Mouse (Mus musculus) MEL (cell line): ENCODE data around the gene Cd8b1. TPM values are rescaled to one million over a fixed set of nuclear protein-coding genes. Genes with fewer than 3 reads are reported as not detected.

Experiments used
- DNase-seq: peaks from one replicate; pipeline ENCODE4 v3.0.0; 2011; ENCODE audit warnings: low read depth, low spot score
- H3K27ac ChIP-seq: 2 replicates; pipeline ENCODE4 v1.5.1; 2012; ENCODE audit warnings: low read depth, mild to moderate bottlenecking, control low read depth, low read length, moderate library complexity; ENCODE audit not compliant: control insufficient read depth
- H3K27me3 ChIP-seq, 2 experiments: fragments of 150-350 bp in 1 of 2; sonication (generic) in 1 of 2; 2 replicates each; pipeline ENCODE4 v1.6.1; 2012; ENCODE audit warnings: low read length in 2 of 2, mild to moderate bottlenecking in 2 of 2, improper control_type of control experiment in 1 of 2, moderate library complexity in 1 of 2; ENCODE audit not compliant: insufficient read depth in 2 of 2, control insufficient read depth in 1 of 2
- H3K36me3 ChIP-seq, 2 experiments: 2 replicates each; pipeline ENCODE4 v1.6.1; 2012 to 2014; ENCODE audit warnings: low read length in 2 of 2, improper control_type of control experiment in 1 of 2, inconsistent platforms in 1 of 2, mild to moderate bottlenecking in 1 of 2; ENCODE audit not compliant: insufficient read depth in 2 of 2, control insufficient read depth in 1 of 2
- H3K4me1 ChIP-seq, 2 experiments: fragments of 150-350 bp in 1 of 2; sonication (generic) in 1 of 2; 2 replicates each; pipeline ENCODE4 v1.6.1; 2012; ENCODE audit warnings: low read length in 2 of 2, improper control_type of control experiment in 1 of 2, mild to moderate bottlenecking in 1 of 2; ENCODE audit not compliant: insufficient read depth in 2 of 2, control insufficient read depth in 1 of 2
- H3K4me3 ChIP-seq, 2 experiments: fragments of 150-350 bp in 1 of 2; sonication (generic) in 1 of 2; 2 replicates each; pipeline ENCODE4 v1.5.1; 2012; ENCODE audit warnings: low read depth in 2 of 2, low read length in 2 of 2, mild to moderate bottlenecking in 2 of 2, moderate library complexity in 2 of 2, control low read depth in 1 of 2, improper control_type of control experiment in 1 of 2; ENCODE audit not compliant: control insufficient read depth in 1 of 2, insufficient read depth in 1 of 2
- H3K79me2 ChIP-seq: 2 replicates; pipeline ENCODE4 v1.6.1; 2012; ENCODE audit warnings: mild to moderate bottlenecking, low read length, moderate library complexity; ENCODE audit not compliant: control insufficient read depth, poor library complexity, insufficient read depth
- H3K9ac ChIP-seq: 2 replicates; pipeline ENCODE4 v1.6.1; 2012; ENCODE audit warnings: low read depth, mild to moderate bottlenecking, control low read depth, low read length, moderate library complexity; ENCODE audit not compliant: control insufficient read depth, poor library complexity, severe bottlenecking
- H3K9me3 ChIP-seq: fragments of 150-350 bp; sonication (generic); replicated peaks from 2 replicates; pipeline ENCODE4 v1.6.1; 2012; ENCODE audit warnings: mild to moderate bottlenecking, low read length, improper control_type of control experiment, moderate library complexity; ENCODE audit not compliant: insufficient read depth
- BHLHE40 ChIP-seq: IDR thresholded peaks from 2 replicates; pipeline ENCODE4 v1.6.1; 2012; ENCODE audit warnings: low read depth, mild to moderate bottlenecking, inconsistent platforms, low read length, improper control_type of control experiment, borderline replicate concordance
- CHD1 ChIP-seq: IDR thresholded peaks from 2 replicates; pipeline ENCODE4 v1.6.1; 2012; ENCODE audit warnings: low read depth, mild to moderate bottlenecking, inconsistent platforms, low read length, improper control_type of control experiment
- CHD2 ChIP-seq: IDR thresholded peaks from 2 replicates; pipeline ENCODE4 v1.6.1; 2011; ENCODE audit warnings: low read length, improper control_type of control experiment
- ELF1 ChIP-seq: IDR thresholded peaks from 2 replicates; pipeline ENCODE4 v1.6.1; 2014; ENCODE audit warnings: low read depth, mild to moderate bottlenecking, inconsistent platforms, low read length, improper control_type of control experiment, moderate library complexity
- ETS1 ChIP-seq: IDR thresholded peaks from 2 replicates; pipeline ENCODE4 v1.6.1; 2012; ENCODE audit warnings: low read depth, mild to moderate bottlenecking, inconsistent platforms, low read length, improper control_type of control experiment, moderate library complexity
- HCFC1 ChIP-seq: IDR thresholded peaks from 2 replicates; pipeline ENCODE4 v1.6.1; 2012; ENCODE audit warnings: low read depth, mild to moderate bottlenecking, inconsistent platforms, low read length, improper control_type of control experiment, moderate library complexity
- MAFK ChIP-seq: IDR thresholded peaks from 2 replicates; pipeline ENCODE4 v1.6.1; 2011; ENCODE audit warnings: low read depth, mild to moderate bottlenecking, low read length, improper control_type of control experiment, borderline replicate concordance
- MAX ChIP-seq: IDR thresholded peaks from 2 replicates; pipeline ENCODE4 v1.6.1; 2011; ENCODE audit warnings: low read length, improper control_type of control experiment
- MEF2A ChIP-seq: IDR thresholded peaks from 2 replicates; pipeline ENCODE4 v1.6.1; 2014; ENCODE audit warnings: low read depth, mild to moderate bottlenecking, inconsistent platforms, low read length, improper control_type of control experiment; ENCODE audit not compliant: poor library complexity, insufficient replicate concordance, severe bottlenecking; ENCODE audit errors: extremely low read depth
- MXI1 ChIP-seq: IDR thresholded peaks from 2 replicates; pipeline ENCODE4 v1.6.1; 2011; ENCODE audit warnings: mild to moderate bottlenecking, low read depth, low read length, improper control_type of control experiment
- MYC ChIP-seq: IDR thresholded peaks from 2 replicates; pipeline ENCODE4 v1.6.1; 2011; ENCODE audit warnings: low read depth, mild to moderate bottlenecking, low read length, improper control_type of control experiment, moderate library complexity
- NELFE ChIP-seq: IDR thresholded peaks from 2 replicates; pipeline ENCODE4 v1.6.1; 2011; ENCODE audit warnings: low read depth, low read length, improper control_type of control experiment
- NRF1 ChIP-seq: IDR thresholded peaks from 2 replicates; pipeline ENCODE4 v1.6.1; 2014; ENCODE audit warnings: low read depth, mild to moderate bottlenecking, inconsistent platforms, low read length, improper control_type of control experiment, moderate library complexity; ENCODE audit not compliant: poor library complexity, insufficient read depth, severe bottlenecking
- POLR2A ChIP-seq, 2 experiments: IDR thresholded peaks; 2 replicates each; pipeline ENCODE4 v1.6.1; 2011 to 2012; ENCODE audit warnings: low read length in 2 of 2, mild to moderate bottlenecking in 2 of 2, control low read depth in 1 of 2, improper control_type of control experiment in 1 of 2, low read depth in 1 of 2, moderate library complexity in 1 of 2; ENCODE audit not compliant: control insufficient read depth in 1 of 2, insufficient read depth in 1 of 2, poor library complexity in 1 of 2
- POLR2AphosphoS5 ChIP-seq: IDR thresholded peaks from 2 replicates; pipeline ENCODE4 v1.6.1; 2012; ENCODE audit warnings: low read depth, borderline replicate concordance, mild to moderate bottlenecking, inconsistent platforms, low read length, moderate library complexity, mixed read lengths
- RAD21 ChIP-seq: IDR thresholded peaks from 2 replicates; pipeline ENCODE4 v1.6.1; 2011; ENCODE audit warnings: mild to moderate bottlenecking, low read depth, low read length, improper control_type of control experiment
- TCF12 ChIP-seq: IDR thresholded peaks from 2 replicates; pipeline ENCODE4 v1.6.1; 2014; ENCODE audit warnings: low read depth, mild to moderate bottlenecking, inconsistent platforms, low read length, improper control_type of control experiment, moderate library complexity
- UBTF ChIP-seq: IDR thresholded peaks from 2 replicates; pipeline ENCODE4 v1.6.1; 2012; ENCODE audit warnings: low read depth, mild to moderate bottlenecking, inconsistent platforms, low read length, improper control_type of control experiment, moderate library complexity, borderline replicate concordance; ENCODE audit not compliant: insufficient read depth
- USF1 ChIP-seq: IDR thresholded peaks from 2 replicates; pipeline ENCODE4 v1.6.1; 2014; ENCODE audit warnings: low read depth, mild to moderate bottlenecking, inconsistent platforms, low read length, improper control_type of control experiment, moderate library complexity
- USF2 ChIP-seq, 2 experiments: IDR thresholded peaks; 2 replicates each; pipeline ENCODE4 v1.6.1; 2011 to 2012; ENCODE audit warnings: improper control_type of control experiment in 2 of 2, low read length in 2 of 2, borderline replicate concordance in 1 of 2, inconsistent platforms in 1 of 2, low read depth in 1 of 2, mild to moderate bottlenecking in 1 of 2; ENCODE audit not compliant: insufficient read depth in 1 of 2
- polyA plus RNA-seq, 2 experiments: library from polyadenylated mRNA; stranded (reverse) in 1 of 2; unstranded in 1 of 2; fragments of >175 nt in 1 of 2; fragments of >200 nt in 1 of 2; gene quantifications; 2 replicates each; pipeline versions ENCODE4 v1.2.1 to v1.2.4; 2012; ENCODE audit warnings: low replicate concordance in 2 of 2, low read depth in 1 of 2; ENCODE audit not compliant: insufficient read length in 2 of 2, insufficient read depth in 1 of 2, missing spikeins in 1 of 2
- total RNA-seq: library from RNA; depleted of rRNA; stranded (reverse); fragments of 300-350 nt; gene quantifications from 2 replicates; pipeline ENCODE4 v1.2.3, GENCODE M21; 2012

The Cd8b1 gene
- total and polyA plus RNA-seq, 3 experiments: not detected

- Histone ChIP-seq H3K27ac (no peak overlapping the region), H3K9ac (no peak overlapping the region), H3K79me2 (no peaks in the 10 kb centered on the region), H3K4me3 (no peak overlapping the region), H3K9me3 (no peaks in the 10 kb centered on the region), H3K27me3 (no peaks in the 10 kb centered on the region; a peak in 1 of 4 replicates), H3K36me3 (no peaks in the 10 kb centered on the region), H3K4me1 (no peaks in the 10 kb centered on the region)
- no peak for DNase-seq
- TF ChIP-seq BHLHE40: no peak
- TF ChIP-seq USF1: no peak
Observed at GRCm38 (mm10) chr6:71360751-71361150, 38.2 kb downstream of the Cd8b1 start.

- Histone ChIP-seq H3K9ac (no peak overlapping the region), H3K27ac (no peak overlapping the region), H3K9me3 (no peaks in the 10 kb centered on the region), H3K4me3 (no peak overlapping the region), H3K27me3 (peaks cover 0 to 2% of the 10 kb centered on the region in 2 experiments; a peak in 1 of 4 replicates), H3K36me3 (no peaks in the 10 kb centered on the region), H3K79me2 (no peaks in the 10 kb centered on the region), H3K4me1 (no peaks in the 10 kb centered on the region)
- no peak for DNase-seq
- no peak for TF ChIP-seq MAX
- no peak for TF ChIP-seq NRF1
- no peak for TF ChIP-seq ELF1
- no peak for TF ChIP-seq MEF2A
- no peak for TF ChIP-seq MYC
- no peak for TF ChIP-seq USF2 (IDR thresholded peaks at IDR 0.05; ENCODE audit: borderline replicate concordance in 1 of 2, insufficient read depth in 1 of 2, low read depth in 1 of 2, low read length in 2 of 2)
- no peak for TF ChIP-seq POLR2AphosphoS5
- TF ChIP-seq RAD21: no peak
- TF ChIP-seq MXI1: no peak
- TF ChIP-seq ETS1: no peak
- TF ChIP-seq MAFK: no peak
- TF ChIP-seq HCFC1: no peak
- TF ChIP-seq POLR2A (IDR thresholded peaks at IDR 0.05; ENCODE audit: control insufficient read depth in 1 of 2, insufficient read depth in 1 of 2, low read depth in 1 of 2, low read length in 2 of 2, poor library complexity in 1 of 2): no peak
- no peak for TF ChIP-seq TCF12
- TF ChIP-seq NELFE: no peak
- TF ChIP-seq CHD1: no peak
- no peak for TF ChIP-seq CHD2
- TF ChIP-seq UBTF: no peak
Observed at GRCm38 (mm10) chr6:71361156-71361670, 38.6 kb downstream of the Cd8b1 start.
